Mouse (Mus musculus) hindbrain, embryonic 15.5 days (tissue): ENCODE measurements at regions not wholly inside any gene's neighbourhood (a gene's known extent, or its start where the extent isn't known, plus 50 kb on each side); places are given as distances from the start of the nearest gene placed in this dataset.

Experiments used
- ATAC-seq: fragments of 200-750 bp; cut with Nextera tagmentation; 2 replicates; pipeline ENCODE4 v1.8.0; 2017; ENCODE audit warnings: low read depth, moderate number of reproducible peaks, moderate TSS enrichment; ENCODE audit not compliant: low FRiP score
- H3K27ac ChIP-seq: fragments of 300-500 bp; sonication (generic); replicated peaks from 2 replicates; pipeline ENCODE4 v1.5.1; 2015; ENCODE audit warnings: mild to moderate bottlenecking, inconsistent platforms
- H3K27me3 ChIP-seq: fragments of 300-500 bp; sonication (generic); 2 replicates; pipeline ENCODE4 v1.6.1; 2015; ENCODE audit warnings: control low read depth, inconsistent platforms
- H3K36me3 ChIP-seq: fragments of 300-500 bp; sonication (generic); 2 replicates; pipeline ENCODE4 v1.6.1; 2015; ENCODE audit warnings: control low read depth, inconsistent platforms
- H3K4me1 ChIP-seq: fragments of 300-500 bp; sonication (generic); replicated peaks from 2 replicates; pipeline ENCODE4 v1.6.1; 2015; ENCODE audit warnings: control low read depth, inconsistent platforms
- H3K4me2 ChIP-seq: fragments of 300-500 bp; sonication (generic); 2 replicates; pipeline ENCODE4 v1.6.1; 2015; ENCODE audit warnings: moderate library complexity, mild to moderate bottlenecking, inconsistent platforms
- H3K4me3 ChIP-seq: fragments of 300-500 bp; sonication (generic); 2 replicates; pipeline ENCODE4 v1.5.1; 2015; ENCODE audit warnings: mild to moderate bottlenecking, inconsistent platforms
- H3K9ac ChIP-seq: fragments of 300-500 bp; sonication (generic); 2 replicates; pipeline ENCODE4 v1.6.1; 2015; ENCODE audit warnings: inconsistent platforms
- H3K9me3 ChIP-seq: fragments of 300-500 bp; sonication (generic); 2 replicates; pipeline ENCODE4 v1.6.1; 2016; ENCODE audit warnings: control low read depth, inconsistent platforms
- WGBS: fragments of 180-500 bp; shearing (Covaris S2); methylation state at CpG from one replicate; pipeline ENCODE4 v1.1.7; 2015; 5-methylcytosine and 5-hydroxymethylcytosine counted together

GRCm38 (mm10) chr4:39508866-39509265 lies 58.8 kb downstream of the 1700009N14Rik start:
- H3K9ac ChIP-seq: no peak overlapping the region
- no peaks in the 10 kb centered on the region for H3K27me3 ChIP-seq
- H3K36me3 ChIP-seq: no peaks in the 10 kb centered on the region
- WGBS: 98% methylated on average over 6 of the region's 6 CpGs
- no peak overlapping the region for H3K4me2 ChIP-seq
- no peaks in the 10 kb centered on the region for H3K9me3 ChIP-seq
- H3K4me1 ChIP-seq: no peaks in the 10 kb centered on the region
- no peak overlapping the region for H3K27ac ChIP-seq
- ATAC-seq: no peak
- no peak overlapping the region for H3K4me3 ChIP-seq

GRCm38 (mm10) chr4:39527492-39527891 lies 77.4 kb downstream of the 1700009N14Rik start:
- 66% methylated on average over 2 of the region's 2 CpGs for WGBS
- H3K36me3 ChIP-seq: no peaks in the 10 kb centered on the region
- H3K4me2 ChIP-seq: no peak overlapping the region
- H3K4me1 ChIP-seq: no peaks in the 10 kb centered on the region
- no peak overlapping the region for H3K4me3 ChIP-seq
- H3K9me3 ChIP-seq: no peaks in the 10 kb centered on the region
- H3K27me3 ChIP-seq: no peaks in the 10 kb centered on the region
- H3K27ac ChIP-seq: no peak overlapping the region
- ATAC-seq: no peak
- no peak overlapping the region for H3K9ac ChIP-seq

GRCm38 (mm10) chr4:39528661-39529060 lies 78.6 kb downstream of the 1700009N14Rik start:
- no peak overlapping the region for H3K9ac ChIP-seq
- 53% methylated on average over 4 of the region's 4 CpGs for WGBS
- H3K9me3 ChIP-seq: no peaks in the 10 kb centered on the region
- no peaks in the 10 kb centered on the region for H3K27me3 ChIP-seq
- H3K36me3 ChIP-seq: no peaks in the 10 kb centered on the region
- H3K4me3 ChIP-seq: no peak overlapping the region
- no peak overlapping the region for H3K4me2 ChIP-seq
- no peaks in the 10 kb centered on the region for H3K4me1 ChIP-seq
- no peak for ATAC-seq
- no peak overlapping the region for H3K27ac ChIP-seq

DNA sequence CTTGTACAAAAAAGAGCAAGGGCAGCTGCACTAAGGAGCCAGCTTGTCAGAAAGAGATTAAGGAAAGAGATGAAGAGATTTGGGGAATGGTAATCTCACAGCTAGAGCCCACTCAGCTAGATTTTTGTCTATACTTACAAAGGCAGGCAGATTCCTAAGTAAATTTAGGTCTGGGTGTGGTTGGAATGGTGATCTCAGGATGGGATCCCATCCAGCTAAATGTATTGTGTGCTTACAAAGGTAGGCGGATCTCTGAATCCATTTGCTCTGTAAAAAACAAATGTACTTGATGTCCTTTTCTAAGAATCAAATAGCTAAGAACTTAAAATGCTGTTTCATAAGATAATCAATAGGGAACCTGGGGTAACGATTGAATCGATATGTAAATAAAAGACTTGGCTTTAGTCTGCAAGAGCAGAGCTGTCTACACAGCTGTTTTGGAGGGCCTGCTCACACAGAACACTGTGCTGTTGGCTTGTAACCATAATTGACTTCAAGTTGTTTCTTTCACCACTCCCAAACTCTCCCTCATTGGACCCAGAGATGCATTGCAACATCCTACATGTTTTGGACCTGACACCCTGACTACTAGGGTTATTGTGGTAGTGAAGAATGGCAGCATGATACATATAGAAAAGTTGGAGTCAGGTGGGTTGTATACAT lies 106.1 kb downstream of the 1700009N14Rik start:
- Histone ChIP-seq H3K27ac (no peak overlapping the region), H3K36me3 (no peaks in the 10 kb centered on the region), H3K4me2 (no peak overlapping the region), H3K9ac (no peak overlapping the region), H3K27me3 (no peaks in the 10 kb centered on the region), H3K9me3 (no peaks in the 10 kb centered on the region), H3K4me3 (no peak overlapping the region), H3K4me1 (no peaks in the 10 kb centered on the region)
- no peak for ATAC-seq
- 93% methylated on average over 3 of the region's 3 CpGs for WGBS

- no peaks in the 10 kb centered on the region for H3K9me3 ChIP-seq
- no peaks in the 10 kb centered on the region for H3K36me3 ChIP-seq
- H3K9ac ChIP-seq: no peak overlapping the region
- H3K4me3 ChIP-seq: no peak overlapping the region
- H3K27me3 ChIP-seq: no peaks in the 10 kb centered on the region
- H3K27ac ChIP-seq: no peak overlapping the region
- H3K4me2 ChIP-seq: no peak overlapping the region
- H3K4me1 ChIP-seq: no peaks in the 10 kb centered on the region
- ATAC-seq: no peak
- 80% methylated on average over 2 of the region's 2 CpGs for WGBS
These were observed 147.3 kb downstream of the 1700009N14Rik start for GRCm38 (mm10) chr4:39597426-39597825.

DNA sequence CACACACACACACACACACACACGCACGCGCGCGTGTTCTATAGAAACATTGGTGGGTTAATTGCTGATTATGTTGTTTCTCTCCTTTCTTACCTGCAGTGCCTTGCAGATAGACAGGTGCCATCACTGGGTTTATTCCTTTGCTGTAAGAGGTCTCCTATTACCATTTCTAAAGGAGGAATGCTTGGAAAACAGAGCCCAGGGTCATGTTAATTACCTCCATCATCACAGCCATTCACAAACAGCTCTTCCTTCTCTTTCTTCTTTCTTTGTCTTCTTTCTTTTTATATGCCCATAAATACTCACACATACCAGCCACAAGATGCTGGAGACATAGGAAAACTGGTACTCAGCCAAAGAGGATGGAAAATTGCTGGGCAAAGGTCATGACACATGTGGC lies 155.0 kb downstream of the 1700009N14Rik start:
- Histone ChIP-seq H3K27me3 (no peaks in the 10 kb centered on the region), H3K27ac (no peak overlapping the region), H3K9ac (no peak overlapping the region), H3K4me2 (no peak overlapping the region), H3K4me3 (no peak overlapping the region), H3K4me1 (no peaks in the 10 kb centered on the region), H3K9me3 (no peaks in the 10 kb centered on the region), H3K36me3 (no peaks in the 10 kb centered on the region)
- 97% methylated on average over 5 of the region's 5 CpGs for WGBS
- no peak for ATAC-seq

DNA sequence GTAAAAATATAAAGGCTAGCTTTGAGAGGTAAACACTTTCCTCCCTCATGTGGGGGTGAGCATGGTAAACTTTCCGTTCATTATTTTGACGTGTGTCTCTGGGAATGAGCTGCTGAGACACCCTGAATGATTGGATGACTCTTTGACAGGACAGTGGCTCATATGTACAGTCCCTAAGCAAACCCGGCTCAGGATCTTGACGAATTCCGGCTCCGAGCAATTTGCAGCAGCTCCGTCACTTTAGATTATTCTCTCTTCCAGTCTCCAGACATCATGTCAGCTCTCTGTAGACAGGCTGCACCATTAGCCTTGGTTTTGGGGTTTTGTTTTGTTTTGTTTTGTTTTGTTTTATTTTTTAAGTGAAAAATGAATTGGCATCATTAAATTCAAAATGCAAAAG lies 194.0 kb downstream of the 1700009N14Rik start:
- no peak overlapping the region for H3K4me3 ChIP-seq
- H3K4me2 ChIP-seq: no peak overlapping the region
- no peaks in the 10 kb centered on the region for H3K36me3 ChIP-seq
- H3K27me3 ChIP-seq: no peaks in the 10 kb centered on the region
- 82% methylated on average over 7 of the region's 7 CpGs for WGBS
- H3K27ac ChIP-seq: no peak overlapping the region
- no peak for ATAC-seq
- H3K9ac ChIP-seq: no peak overlapping the region
- no peaks in the 10 kb centered on the region for H3K9me3 ChIP-seq
- H3K4me1 ChIP-seq: no peaks in the 10 kb centered on the region

- H3K9me3 ChIP-seq: no peaks in the 10 kb centered on the region
These were observed 194.8 kb downstream of the 1700009N14Rik start for GRCm38 (mm10) chr4:39644849-39645248.

DNA sequence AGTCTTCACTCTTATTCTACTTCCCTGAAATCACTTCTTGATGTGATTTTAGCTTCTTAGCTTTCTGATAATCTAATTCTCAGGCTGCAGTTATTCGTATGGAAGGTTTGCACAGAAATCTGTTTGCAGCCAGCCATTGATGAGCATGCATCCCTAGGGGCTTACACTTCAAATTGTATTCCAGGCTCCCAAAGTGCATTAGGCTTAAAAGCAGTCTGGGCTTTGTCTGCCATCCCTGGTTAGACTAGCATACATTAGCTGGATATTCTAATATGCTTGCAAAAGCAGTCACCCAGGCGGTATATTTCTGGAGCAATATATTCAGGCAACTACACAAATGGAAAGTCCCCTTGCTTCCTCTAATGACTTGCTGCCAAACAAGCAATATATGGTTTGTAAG lies 210.4 kb downstream of the 1700009N14Rik start:
- Histone ChIP-seq H3K27ac (no peak overlapping the region), H3K4me1 (no peaks in the 10 kb centered on the region), H3K27me3 (no peaks in the 10 kb centered on the region), H3K9me3 (no peaks in the 10 kb centered on the region), H3K4me3 (no peak overlapping the region), H3K36me3 (no peaks in the 10 kb centered on the region), H3K4me2 (no peak overlapping the region), H3K9ac (no peak overlapping the region)
- no peak for ATAC-seq
- WGBS: 50% methylated on average over 2 of the region's 2 CpGs

More at GRCm38 (mm10) chr4:39644849-39645248, 194.8 kb downstream of the 1700009N14Rik start:
- no peaks in the 10 kb centered on the region for H3K36me3 ChIP-seq
- H3K4me1 ChIP-seq: no peaks in the 10 kb centered on the region
- ATAC-seq: no peak
- no peaks in the 10 kb centered on the region for H3K27me3 ChIP-seq
- 74% methylated on average over 5 of the region's 5 CpGs for WGBS
- H3K27ac ChIP-seq: no peak overlapping the region
- no peak overlapping the region for H3K4me2 ChIP-seq
- no peak overlapping the region for H3K4me3 ChIP-seq
- no peak overlapping the region for H3K9ac ChIP-seq

- 65% methylated on average over 7 of the region's 7 CpGs for WGBS
- no peak for ATAC-seq
These were observed 222.5 kb downstream of the 1700009N14Rik start for GRCm38 (mm10) chr4:39672609-39673008.

GRCm38 (mm10) chr4:39695236-39695635 lies 245.1 kb downstream of the 1700009N14Rik start:
- no peak for ATAC-seq
- 10% methylated on average over 4 of the region's 4 CpGs for WGBS
- no peak overlapping the region for H3K27ac ChIP-seq

More at GRCm38 (mm10) chr4:39672609-39673008, 222.5 kb downstream of the 1700009N14Rik start:
- H3K4me2 ChIP-seq: no peak overlapping the region
- no peaks in the 10 kb centered on the region for H3K36me3 ChIP-seq
- no peaks in the 10 kb centered on the region for H3K4me1 ChIP-seq
- no peaks in the 10 kb centered on the region for H3K27me3 ChIP-seq
- H3K4me3 ChIP-seq: no peak overlapping the region
- H3K9me3 ChIP-seq: no peaks in the 10 kb centered on the region
- H3K27ac ChIP-seq: no peak overlapping the region
- H3K9ac ChIP-seq: no peak overlapping the region

DNA sequence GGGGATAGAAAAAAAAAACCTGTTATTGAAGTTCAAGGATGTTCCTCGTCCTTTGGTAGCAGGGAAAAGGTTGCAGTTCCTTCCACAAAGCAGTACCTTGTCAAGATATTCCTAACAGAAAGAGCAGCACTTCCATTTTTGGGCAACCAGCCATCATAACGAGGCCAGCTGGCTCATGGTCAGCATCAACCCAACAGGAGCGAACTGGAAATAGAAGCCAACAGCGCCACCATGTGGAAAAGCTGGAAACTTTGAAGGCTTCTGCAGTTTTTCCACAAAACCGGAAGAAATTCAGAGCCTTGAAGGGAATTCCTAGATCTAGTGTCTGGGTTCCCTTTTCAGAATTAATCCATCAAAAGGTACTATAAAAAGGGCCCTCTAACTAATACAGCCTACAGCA lies 247.5 kb downstream of the 1700009N14Rik start:
- WGBS: 31% methylated on average over 5 of the region's 5 CpGs
- no peaks in the 10 kb centered on the region for H3K9me3 ChIP-seq
- no peak overlapping the region for H3K4me2 ChIP-seq
- no peak for ATAC-seq
- H3K27me3 ChIP-seq: no peaks in the 10 kb centered on the region
- H3K9ac ChIP-seq: no peak overlapping the region
- H3K36me3 ChIP-seq: no peaks in the 10 kb centered on the region
- no peak overlapping the region for H3K4me3 ChIP-seq
- no peaks in the 10 kb centered on the region for H3K4me1 ChIP-seq
- no peak overlapping the region for H3K27ac ChIP-seq

More at GRCm38 (mm10) chr4:39695236-39695635, 245.1 kb downstream of the 1700009N14Rik start:
- H3K9ac ChIP-seq: no peak overlapping the region
- H3K9me3 ChIP-seq: no peaks in the 10 kb centered on the region
- no peak overlapping the region for H3K4me2 ChIP-seq
- H3K27me3 ChIP-seq: no peaks in the 10 kb centered on the region
- H3K36me3 ChIP-seq: no peaks in the 10 kb centered on the region
- H3K4me1 ChIP-seq: no peaks in the 10 kb centered on the region
- H3K4me3 ChIP-seq: no peak overlapping the region

GRCm38 (mm10) chr4:39699347-39699746 lies 249.3 kb downstream of the 1700009N14Rik start:
- no peak overlapping the region for H3K9ac ChIP-seq
- no peak for ATAC-seq
- H3K27ac ChIP-seq: no peak overlapping the region
- no peaks in the 10 kb centered on the region for H3K36me3 ChIP-seq
- WGBS: 88% methylated on average over 2 of the region's 2 CpGs
- H3K4me1 ChIP-seq: no peaks in the 10 kb centered on the region
- H3K27me3 ChIP-seq: no peaks in the 10 kb centered on the region
- H3K4me3 ChIP-seq: no peak overlapping the region
- H3K9me3 ChIP-seq: no peaks in the 10 kb centered on the region
- H3K4me2 ChIP-seq: no peak overlapping the region
